ENCODE assay signal across 24 mouse cellular contexts in the genomic region with DNA sequence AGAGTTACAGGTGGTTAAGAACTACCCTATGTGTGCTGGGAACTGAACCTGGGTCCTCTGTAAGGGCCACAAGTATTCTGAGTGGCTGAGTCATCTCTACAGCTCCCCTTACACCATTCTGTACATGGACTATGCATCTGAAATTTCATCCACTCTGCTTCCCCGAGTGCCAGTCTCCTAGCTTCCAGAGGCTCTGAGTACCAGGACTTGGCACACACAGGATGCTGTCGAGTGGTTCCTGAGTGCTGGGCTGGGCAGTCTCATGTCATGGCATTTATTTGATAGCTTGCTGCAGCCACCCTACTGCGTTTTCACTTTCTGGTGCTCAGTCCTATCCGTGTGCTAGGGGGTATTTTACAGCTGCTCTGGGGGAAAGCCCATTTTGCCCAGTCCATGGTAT. TPM values are rescaled to one million over a fixed set of nuclear protein-coding genes. Genes with fewer than 3 reads are reported as not detected.
DNase-seq lines count a peak whose midpoint lies in the region; ATAC-seq and TF ChIP-seq lines count a peak whose summit lies in the region.
"Had no signal": no experiment of that assay in that cellular context is flagged by ENCODE, and none has a peak within 500 bp of the region (broad histone marks: within the 10 kb centered on the region; RNA-seq: fewer than 3 reads in every experiment).

No protein-coding gene starts in this region.

- no peak for ATAC-seq in heart, embryonic 11.5 days (replicated peaks; ENCODE audit: insufficient number of reproducible peaks, low FRiP score, low TSS enrichment)
- no peak for ATAC-seq in kidney, embryonic 14.5 days (ENCODE audit: low FRiP score, low TSS enrichment)
- ATAC-seq: forebrain, embryonic 15.5 days; intestine, embryonic 15.5 days; liver, postnatal 0 days; midbrain, embryonic 15.5 days had no signal

- WGBS in heart, embryonic 11.5 days (ENCODE audit: insufficient replicate concordance): 79% methylated on average over 4 of the region's 4 CpGs
- WGBS in kidney, adult 2 months: 70% methylated on average over 4 of the region's 4 CpGs
- WGBS in kidney, embryonic 14.5 days: 85% methylated on average over 4 of the region's 4 CpGs

- no peak overlapping the region for H3K4me3 ChIP-seq in heart, embryonic 11.5 days (ENCODE audit: low read depth, low read length)
- H3K4me3 ChIP-seq in kidney, adult 2 months (ENCODE audit: insufficient read depth, low read depth, low read length): no peak overlapping the region
- H3K4me3 ChIP-seq in kidney, embryonic 14.5 days (ENCODE audit: low read length): no peak overlapping the region
- H3K4me3 ChIP-seq: forebrain, embryonic 15.5 days; heart, embryonic 15.5 days; intestine, embryonic 15.5 days; layer of hippocampus, adult 2 months; left cerebral cortex, adult 2 months; limb, embryonic 10.5 days; midbrain, embryonic 15.5 days; stomach, embryonic 15.5 days had no signal

- H3K27me3 ChIP-seq in heart, embryonic 11.5 days (ENCODE audit: control insufficient read depth, insufficient read depth, low read length): no peaks in the 10 kb centered on the region
- H3K27me3 ChIP-seq in kidney, adult 2 months (replicated peaks; ENCODE audit: control insufficient read depth, insufficient read depth, low read length): no peaks in the 10 kb centered on the region
- no peaks in the 10 kb centered on the region for H3K27me3 ChIP-seq in kidney, embryonic 14.5 days (ENCODE audit: control insufficient read depth, insufficient read depth, low read length)
- H3K27me3 ChIP-seq: forebrain, embryonic 15.5 days; heart, embryonic 15.5 days; intestine, embryonic 15.5 days; midbrain, embryonic 15.5 days; stomach, embryonic 15.5 days had no signal

- TF ChIP-seq CTCF in kidney, adult 2 months (conservative IDR thresholded peaks at IDR 0.05; ENCODE audit: insufficient read depth, insufficient read length, low read depth, low read length): no peak

- no peaks in the 10 kb centered on the region for H3K36me3 ChIP-seq in heart, embryonic 11.5 days (ENCODE audit: control insufficient read depth, insufficient read depth, low read length)
- H3K36me3 ChIP-seq in kidney, adult 2 months (ENCODE audit: control insufficient read depth, insufficient read depth, low read length): no peaks in the 10 kb centered on the region
- no peaks in the 10 kb centered on the region for H3K36me3 ChIP-seq in kidney, embryonic 14.5 days (ENCODE audit: control insufficient read depth, insufficient read depth, low read length)
- H3K36me3 ChIP-seq: forebrain, embryonic 15.5 days; heart, embryonic 15.5 days; intestine, embryonic 15.5 days; limb, embryonic 10.5 days; midbrain, embryonic 15.5 days; stomach, embryonic 15.5 days had no signal

- no peak overlapping the region for H3K27ac ChIP-seq in heart, embryonic 11.5 days (ENCODE audit: low read depth, low read length)
- H3K27ac ChIP-seq in kidney, adult 2 months (ENCODE audit: insufficient read depth, low read depth, low read length): 0 out of 2 replicates have a peak overlapping the region, but pooled peaks have one; percentile 7
- no peak overlapping the region for H3K27ac ChIP-seq in kidney, embryonic 14.5 days (ENCODE audit: low read depth, low read length)
- H3K27ac ChIP-seq: forebrain, embryonic 15.5 days; heart, embryonic 15.5 days; hindbrain, embryonic 14.5 days; intestine, embryonic 15.5 days; kidney, postnatal 0 days; layer of hippocampus, adult 2 months; left cerebral cortex, adult 2 months; limb, embryonic 10.5 days; midbrain, embryonic 15.5 days; stomach, embryonic 15.5 days had no signal

- H3K9me3 ChIP-seq in heart, embryonic 11.5 days (replicated peaks; ENCODE audit: control insufficient read depth, low read length): no peaks in the 10 kb centered on the region
- H3K9me3 ChIP-seq in kidney, embryonic 14.5 days (ENCODE audit: control insufficient read depth, low read length): peaks cover 7% of the 10 kb centered on the region
- H3K9me3 ChIP-seq: forebrain, embryonic 15.5 days; heart, embryonic 15.5 days; intestine, embryonic 15.5 days; limb, embryonic 10.5 days; midbrain, embryonic 15.5 days; stomach, embryonic 15.5 days had no signal

- TF ChIP-seq POLR2A in kidney, adult 2 months (IDR thresholded peaks at IDR 0.05; ENCODE audit: low read depth, low read length): no peak

- no peak overlapping the region for H3K4me2 ChIP-seq in heart, embryonic 11.5 days
- no peak overlapping the region for H3K4me2 ChIP-seq in kidney, embryonic 14.5 days (replicated peaks; ENCODE audit: low read depth, low read length)
- H3K4me2 ChIP-seq: forebrain, embryonic 15.5 days; heart, embryonic 15.5 days; hindbrain, embryonic 14.5 days; intestine, embryonic 15.5 days; midbrain, embryonic 15.5 days; stomach, embryonic 15.5 days had no signal

- H3K4me1 ChIP-seq in heart, embryonic 11.5 days (ENCODE audit: control insufficient read depth, insufficient read depth, low read length): peaks cover 13% of the 10 kb centered on the region; the same call in 1 of the 2 replicates
- H3K4me1 ChIP-seq in kidney, adult 2 months (ENCODE audit: control insufficient read depth, insufficient read depth, low read length): peaks cover 16% of the 10 kb centered on the region
- 0 out of 2 replicates have a peak, but pooled peaks cover 6% of the 10 kb centered on the region for H3K4me1 ChIP-seq in kidney, embryonic 14.5 days (ENCODE audit: control insufficient read depth, insufficient read depth, low read length)
- H3K4me1 ChIP-seq: stomach, embryonic 15.5 days had no signal

- DNase-seq in heart, adult 18-20 months: peak; percentile 25 to 47
- DNase-seq in kidney, adult 2 months: peak; percentile 7
- peak; percentile 47 for DNase-seq in lung, postnatal 14 days
- no peak for DNase-seq in left cerebral cortex, adult 11 months (ENCODE audit: low spot score)
- no peak for DNase-seq in left cerebral cortex, adult 18-20 months (ENCODE audit: low spot score in 2 of 2)
- DNase-seq: adrenal gland, postnatal 36 days; cerebellum, adult 11-12 months; cerebellum, postnatal 25 days; embryo, embryonic 11 days; liver, postnatal 0 days; right cerebral cortex, postnatal 14 days; thymus, adult 18-20 months had no signal

- no peak overlapping the region for H3K9ac ChIP-seq in heart, embryonic 11.5 days (ENCODE audit: low read depth, low read length)
- no peak overlapping the region for H3K9ac ChIP-seq in kidney, embryonic 14.5 days (ENCODE audit: low read depth, low read length)
- H3K9ac ChIP-seq: forebrain, embryonic 15.5 days; heart, embryonic 15.5 days; hindbrain, embryonic 14.5 days; intestine, embryonic 15.5 days; liver, postnatal 0 days; midbrain, embryonic 15.5 days; stomach, embryonic 15.5 days had no signal

RNA-seq across cellular contexts. Expression of a gene that starts 35.9 kb away (rescaled TPM):
- 100 to 1,000 TPM; 711 to 790 TPM for total RNA-seq in heart, adult 18-20 months (2021)
- polyA plus RNA-seq in heart, embryonic 11.5 days (2014; fragmentation: Nextera tagmentation; extraction: Ambion mirVana): 404 and 434 TPM in 2 replicates
- 2,267 and 2,428 TPM in 2 replicates for polyA plus RNA-seq in kidney, adult 2 months (2012; rRNA removed)
- 166 and 280 TPM in 2 replicates for polyA plus RNA-seq in kidney, embryonic 14.5 days (2014; fragmentation: Nextera tagmentation; extraction: Ambion mirVana)
- 1,000 to 10,000 TPM; 1,009 to 1,025 TPM for total RNA-seq in left cerebral cortex, adult 18-20 months (2021)

Comparison
In these comparisons a context has a peak if more than half of its experiments do, and no peak if none do; other contexts are left out.
1. DNase-seq: peak in heart, adult 18-20 months (2 of 2), kidney, adult 2 months (single experiment) and lung, postnatal 14 days (single experiment); none in left cerebral cortex, adult 11 months (single experiment) and left cerebral cortex, adult 18-20 months (0 of 2).